ENCODE assay signal across 10 mouse cellular contexts in the genomic region with DNA sequence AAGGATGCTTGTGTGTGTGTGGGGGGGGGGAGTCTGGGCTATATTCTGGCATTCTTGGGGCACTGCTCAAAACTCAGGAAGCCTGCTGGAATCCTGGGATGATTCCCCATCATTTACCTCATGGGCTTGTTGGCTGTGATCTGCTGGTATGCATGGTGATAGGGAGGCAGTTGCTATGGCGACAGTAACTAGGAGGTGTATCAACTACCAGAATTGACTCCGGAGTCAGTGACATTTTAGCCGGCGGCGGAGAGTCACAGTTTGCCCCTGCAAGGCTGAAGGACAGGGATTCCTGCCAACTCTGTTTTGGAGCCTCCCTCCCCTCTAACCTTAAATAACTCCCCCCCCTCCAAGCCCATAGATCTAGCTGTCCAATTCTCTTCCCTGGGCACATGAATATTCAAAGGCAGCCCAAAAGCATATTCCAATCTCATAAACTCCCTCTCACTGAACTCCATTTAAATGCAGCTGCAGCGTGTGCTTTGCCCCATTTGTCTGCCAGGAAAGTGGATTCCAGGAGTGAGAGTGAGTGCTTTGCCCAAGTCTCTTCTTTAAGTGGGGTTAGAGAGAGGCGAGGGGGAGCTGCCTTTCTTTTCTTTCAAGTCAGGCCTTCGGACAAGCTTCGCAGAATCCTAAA.
DNase-seq lines count a peak whose midpoint lies in the region; ATAC-seq and TF ChIP-seq lines count a peak whose summit lies in the region.
"Had no signal": no experiment of that assay in that cellular context is flagged by ENCODE, and none has a peak within 500 bp of the region (broad histone marks: within the 10 kb centered on the region; RNA-seq: fewer than 3 reads in every experiment).

No protein-coding gene starts in this region.

- DNase-seq in forebrain, embryonic 10.5 days (ENCODE audit: extremely low spot score, low spot score), result no peak
- peak; percentile 91 for DNase-seq in brain, embryonic 14.5 days (ENCODE audit: low read depth)
- peak; percentile 66 for DNase-seq in kidney, postnatal 14 days
- DNase-seq in spleen, postnatal 14 days (ENCODE audit: low spot score in 2 of 2), result no peak
- DNase-seq in thymus, postnatal 14 days, result no peak
- DNase-seq: lung, postnatal 10 days had no signal

- peaks cover 3% of the 10 kb centered on the region; the same call in 1 of the 2 replicates for H3K27me3 ChIP-seq in forebrain, embryonic 13.5 days
- peaks cover 12% of the 10 kb centered on the region; the same call in 1 of the 2 replicates for H3K27me3 ChIP-seq in forebrain, embryonic 10.5 days (ENCODE audit: poor library complexity, severe bottlenecking)
- no peaks in the 10 kb centered on the region for H3K27me3 ChIP-seq in midbrain, embryonic 16.5 days (ENCODE audit: control insufficient read depth, insufficient read depth, low read depth, low read length)
- H3K27me3 ChIP-seq: Patski had no signal

- H3K36me3 ChIP-seq in forebrain, embryonic 13.5 days (ENCODE audit: poor library complexity, severe bottlenecking), result no peaks in the 10 kb centered on the region
- H3K36me3 ChIP-seq in forebrain, embryonic 10.5 days (replicated peaks), result no peaks in the 10 kb centered on the region
- H3K36me3 ChIP-seq in midbrain, embryonic 16.5 days (ENCODE audit: control insufficient read depth, insufficient read depth, low read length), result no peaks in the 10 kb centered on the region

- H3K4me1 ChIP-seq in forebrain, embryonic 13.5 days, result peaks cover 26% of the 10 kb centered on the region
- peaks cover 12% of the 10 kb centered on the region for H3K4me1 ChIP-seq in forebrain, embryonic 10.5 days
- peaks cover 32% of the 10 kb centered on the region for H3K4me1 ChIP-seq in midbrain, embryonic 16.5 days (ENCODE audit: control insufficient read depth, insufficient read depth, low read length)

- no peak for TF ChIP-seq CTCF in brain, embryonic 14.5 days (IDR thresholded peaks at IDR 0.05; ENCODE audit: borderline replicate concordance, extremely low read depth, insufficient read depth, insufficient read length)

- peak overlapping the region; percentile 40 for H3K27ac ChIP-seq in forebrain, embryonic 13.5 days
- H3K27ac ChIP-seq in forebrain, embryonic 10.5 days, result no peak overlapping the region
- peak overlapping the region; percentile 72 for H3K27ac ChIP-seq in midbrain, embryonic 16.5 days (ENCODE audit: low read length)

- H3K4me3 ChIP-seq in forebrain, embryonic 13.5 days, result no peak overlapping the region
- H3K4me3 ChIP-seq in forebrain, embryonic 10.5 days, result no peak overlapping the region
- H3K4me3 ChIP-seq in midbrain, embryonic 16.5 days (ENCODE audit: low read depth, low read length), result no peak overlapping the region

- H3K4me2 ChIP-seq in forebrain, embryonic 13.5 days, result peak overlapping the region; percentile 14; the same call in 1 of the 2 replicates
- H3K4me2 ChIP-seq in midbrain, embryonic 16.5 days (ENCODE audit: low read length), result peak overlapping the region; percentile 27

- peak; percentile 73 for ATAC-seq in forebrain, embryonic 13.5 days
- ATAC-seq in midbrain, embryonic 16.5 days, result peak; percentile 72
- ATAC-seq in activated CD4-positive, CD25-positive, alpha-beta regulatory T cell, adult 4 months, result no peak
- ATAC-seq: Patski had no signal

- no peaks in the 10 kb centered on the region for H3K9me3 ChIP-seq in forebrain, embryonic 13.5 days (replicated peaks)
- H3K9me3 ChIP-seq in forebrain, embryonic 10.5 days, result no peaks in the 10 kb centered on the region
- H3K9me3 ChIP-seq in midbrain, embryonic 16.5 days (replicated peaks; ENCODE audit: control insufficient read depth, low read length, poor library complexity, severe bottlenecking), result no peaks in the 10 kb centered on the region

- H3K9ac ChIP-seq in forebrain, embryonic 13.5 days, result no peak overlapping the region
- no peak overlapping the region for H3K9ac ChIP-seq in midbrain, embryonic 16.5 days (ENCODE audit: low read depth, low read length)

- no peak for TF ChIP-seq POLR2A in brain, embryonic 14.5 days (IDR thresholded peaks at IDR 0.05; ENCODE audit: borderline replicate concordance, extremely low read depth, insufficient read depth, insufficient read length, poor library complexity, severe bottlenecking)

- 27% methylated on average over 9 of the region's 9 CpGs for WGBS in forebrain, embryonic 13.5 days
- 46% methylated on average over 9 of the region's 9 CpGs for WGBS in forebrain, embryonic 10.5 days
- 16% methylated on average over 9 of the region's 9 CpGs for whole genome bisulfite sequencing in midbrain, embryonic 16.5 days

Comparison
In these comparisons a context has a peak if more than half of its experiments do, and no peak if none do; other contexts are left out.
1. DNase-seq: peak in brain, embryonic 14.5 days (single experiment) and kidney, postnatal 14 days (single experiment); none in forebrain, embryonic 10.5 days (single experiment), spleen, postnatal 14 days (0 of 2) and thymus, postnatal 14 days (single experiment).